Mouse (Mus musculus): ENCODE measurements at regions not wholly inside any gene's neighbourhood (a gene's known extent, or its start where the extent isn't known, plus 50 kb on each side); places are given as distances from the start of the nearest gene placed in this dataset.

DNA sequence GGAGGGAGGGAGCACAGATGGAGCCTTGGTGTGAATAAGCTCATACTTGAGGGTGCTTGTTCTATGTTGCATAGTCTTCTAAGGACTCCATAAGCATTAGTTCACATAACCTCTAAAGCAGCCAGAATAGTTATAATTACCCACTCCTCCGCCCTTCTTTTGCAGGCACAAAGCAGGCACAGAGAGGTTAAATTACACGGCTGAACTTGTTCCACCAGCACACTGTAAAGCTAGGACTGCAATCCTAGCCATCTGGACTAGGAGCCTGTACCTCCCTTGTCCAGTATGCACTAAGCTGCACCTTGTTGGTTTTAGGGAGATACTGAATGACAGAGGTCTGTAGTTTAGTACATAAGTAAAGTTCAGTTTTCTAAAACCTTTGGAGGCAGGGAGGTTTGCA is 330.0 kb downstream of the Plk2 start:
- H3K36me3 ChIP-seq (ENCODE audit: control insufficient read depth in 1 of 2, insufficient read depth in 2 of 2, low read length in 2 of 2) = no peaks in the 10 kb centered on the region
- no peak for TF ChIP-seq ZNF384 (IDR thresholded peaks at IDR 0.05; ENCODE audit: low read depth, low read length)
- H3K27ac ChIP-seq (ENCODE audit: control insufficient read depth, low read depth, low read length) = no peak overlapping the region
- no peak for DNase-seq (ENCODE audit: low read depth, low spot score)
- H3K4me1 ChIP-seq (ENCODE audit: control insufficient read depth in 1 of 2, insufficient read depth in 2 of 2, low read length in 2 of 2) = no peaks in the 10 kb centered on the region
- H3K9me3 ChIP-seq (replicated peaks; ENCODE audit: insufficient read depth, low read length) = no peaks in the 10 kb centered on the region
- no peak overlapping the region for H3K4me3 ChIP-seq (ENCODE audit: control insufficient read depth in 1 of 2, insufficient read depth in 1 of 2, low read depth in 2 of 2, low read length in 2 of 2)
- no peak overlapping the region for H3K9ac ChIP-seq (ENCODE audit: control insufficient read depth, low read depth, low read length, poor library complexity, severe bottlenecking)
- H3K27me3 ChIP-seq (ENCODE audit: control insufficient read depth in 1 of 2, insufficient read depth in 2 of 2, low read length in 2 of 2) = no peaks in the 10 kb centered on the region
- no peaks in the 10 kb centered on the region for H3K79me2 ChIP-seq (ENCODE audit: control insufficient read depth, insufficient read depth, low read length, poor library complexity)

DNA sequence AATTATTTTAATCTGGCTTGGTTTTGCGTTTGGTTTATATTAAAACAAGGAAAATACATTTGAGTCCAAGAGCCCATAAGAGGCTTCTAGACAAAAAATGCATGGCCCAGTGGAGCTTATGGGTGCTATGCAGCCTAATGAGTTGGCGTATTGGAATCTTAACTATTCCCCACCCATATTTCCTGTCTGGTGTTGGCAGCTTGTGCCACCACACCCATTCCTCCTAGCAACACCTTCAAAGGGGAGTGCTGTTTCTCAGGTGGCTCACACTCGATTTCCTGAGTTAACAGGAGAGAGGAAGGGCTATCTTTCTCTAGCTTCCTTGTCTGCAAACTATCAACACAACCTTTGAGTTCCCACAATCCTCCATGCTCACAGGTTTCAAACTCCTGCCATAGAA is 331.0 kb downstream of the Plk2 start:
- no peaks in the 10 kb centered on the region for H3K4me1 ChIP-seq (ENCODE audit: control insufficient read depth in 1 of 2, insufficient read depth in 2 of 2, low read length in 2 of 2)

DNA sequence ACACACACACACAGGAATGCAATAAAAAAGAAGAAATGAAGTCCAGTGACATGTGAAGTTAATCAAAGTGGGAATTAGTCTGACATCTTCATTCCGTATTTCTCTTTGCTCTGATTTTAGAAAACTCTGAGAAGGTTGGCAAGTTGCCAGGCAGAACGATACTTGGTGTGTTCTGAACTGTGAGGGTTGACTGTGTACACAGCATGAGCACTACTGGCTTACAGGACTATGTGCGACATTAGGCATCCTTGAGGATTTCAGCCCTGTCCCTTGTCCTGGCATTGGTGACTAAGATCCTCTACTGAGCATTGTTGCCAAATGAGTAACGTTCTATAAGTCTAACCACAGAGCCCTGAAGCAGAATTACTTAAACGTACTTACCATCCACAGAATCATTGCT is 340.7 kb downstream of the Plk2 start:
- no peak for DNase-seq (ENCODE audit: low read depth, low spot score)
- Histone ChIP-seq H3K27ac (ENCODE audit: control insufficient read depth, low read depth, low read length) (no peak overlapping the region), H3K27me3 (ENCODE audit: control insufficient read depth in 1 of 2, insufficient read depth in 2 of 2, low read length in 2 of 2) (no peaks in the 10 kb centered on the region), H3K79me2 (ENCODE audit: control insufficient read depth, insufficient read depth, low read length, poor library complexity) (no peaks in the 10 kb centered on the region), H3K9ac (ENCODE audit: control insufficient read depth, low read depth, low read length, poor library complexity, severe bottlenecking) (no peak overlapping the region), H3K4me1 (ENCODE audit: control insufficient read depth in 1 of 2, insufficient read depth in 2 of 2, low read length in 2 of 2) (no peaks in the 10 kb centered on the region), H3K36me3 (ENCODE audit: control insufficient read depth in 1 of 2, insufficient read depth in 2 of 2, low read length in 2 of 2) (no peaks in the 10 kb centered on the region), H3K9me3 (replicated peaks; ENCODE audit: insufficient read depth, low read length) (no peaks in the 10 kb centered on the region), H3K4me3 (ENCODE audit: control insufficient read depth in 1 of 2, insufficient read depth in 1 of 2, low read depth in 2 of 2, low read length in 2 of 2) (no peak overlapping the region)
- no peak for TF ChIP-seq POLR2AphosphoS2 (IDR thresholded peaks at IDR 0.05; ENCODE audit: low read length)
- no peak for TF ChIP-seq MXI1 (IDR thresholded peaks at IDR 0.05; ENCODE audit: low read depth, low read length)
- TF ChIP-seq USF1 (IDR thresholded peaks at IDR 0.05; ENCODE audit: low read depth, low read length) = no peak
- no peak for TF ChIP-seq SIN3A (IDR thresholded peaks at IDR 0.05; ENCODE audit: low read length)
- no peak for TF ChIP-seq BHLHE40 (IDR thresholded peaks at IDR 0.05; ENCODE audit: borderline replicate concordance, low read depth, low read length)
- TF ChIP-seq MYC (IDR thresholded peaks at IDR 0.05; ENCODE audit: low read depth, low read length) = no peak

More for the DNA sequence above, 331.0 kb downstream of the Plk2 start:
- H3K27me3 ChIP-seq (ENCODE audit: control insufficient read depth in 1 of 2, insufficient read depth in 2 of 2, low read length in 2 of 2) = no peaks in the 10 kb centered on the region
- no peaks in the 10 kb centered on the region for H3K79me2 ChIP-seq (ENCODE audit: control insufficient read depth, insufficient read depth, low read length, poor library complexity)
- no peak overlapping the region for H3K4me3 ChIP-seq (ENCODE audit: control insufficient read depth in 1 of 2, insufficient read depth in 1 of 2, low read depth in 2 of 2, low read length in 2 of 2)
- no peak overlapping the region for H3K9ac ChIP-seq (ENCODE audit: control insufficient read depth, low read depth, low read length, poor library complexity, severe bottlenecking)
- no peak for DNase-seq (ENCODE audit: low read depth, low spot score)
- TF ChIP-seq MAFK (IDR thresholded peaks at IDR 0.05; ENCODE audit: borderline replicate concordance, low read depth, low read length) (no peak), KAT2A (conservative IDR thresholded peaks at IDR 0.05; ENCODE audit: low read depth, low read length) (no peak), E2F4 (IDR thresholded peaks at IDR 0.05; ENCODE audit: borderline replicate concordance, low read depth, low read length) (no peak), ZNF384 (IDR thresholded peaks at IDR 0.05; ENCODE audit: low read depth, low read length) (no peak), BHLHE40 (IDR thresholded peaks at IDR 0.05; ENCODE audit: borderline replicate concordance, low read depth, low read length) (no peak), ZKSCAN1 (IDR thresholded peaks at IDR 0.05; ENCODE audit: low read depth, low read length) (no peak), MXI1 (IDR thresholded peaks at IDR 0.05; ENCODE audit: low read depth, low read length) (no peak), MYC (IDR thresholded peaks at IDR 0.05; ENCODE audit: low read depth, low read length) (no peak), TAL1 (IDR thresholded peaks at IDR 0.05; ENCODE audit: low read length) (no peak), MEF2A (IDR thresholded peaks at IDR 0.05; ENCODE audit: extremely low read depth, insufficient replicate concordance, low read depth, low read length, poor library complexity, severe bottlenecking) (no peak), ZC3H11A (IDR thresholded peaks at IDR 0.05; ENCODE audit: low read depth, low read length) (no peak), NELFE (IDR thresholded peaks at IDR 0.05; ENCODE audit: low read depth, low read length) (no peak), POLR2A (IDR thresholded peaks at IDR 0.05; ENCODE audit: control insufficient read depth in 1 of 2, insufficient read depth in 1 of 2, low read depth in 1 of 2, low read length in 2 of 2, poor library complexity in 1 of 2) (no peak)
- no peak overlapping the region for H3K27ac ChIP-seq (ENCODE audit: control insufficient read depth, low read depth, low read length)
- H3K9me3 ChIP-seq (replicated peaks; ENCODE audit: insufficient read depth, low read length) = no peaks in the 10 kb centered on the region
- no peaks in the 10 kb centered on the region for H3K36me3 ChIP-seq (ENCODE audit: control insufficient read depth in 1 of 2, insufficient read depth in 2 of 2, low read length in 2 of 2)
